Mouse (Mus musculus) embryonic facial prominence, embryonic 11.5 days (tissue): Measurements from ENCODE around the gene Pik3c2a. TPM values are rescaled to one million over a fixed set of nuclear protein-coding genes. Genes with fewer than 3 reads are reported as not detected.
A peak's percentile ranks its signal among the peaks of the same experiment; 100 is the strongest.
"Not testable (repeated sequence)": the region's sequence is repeated elsewhere in the genome, so short reads cannot be mapped to it uniquely, and the experiment has no call there.

Experiments used
- ATAC-seq: fragments of 200-750 bp; cut with Nextera tagmentation; replicated peaks from 2 replicates; pipeline ENCODE4 v1.8.0; 2017; ENCODE audit warnings: low read depth; ENCODE audit not compliant: insufficient number of reproducible peaks, low FRiP score, low TSS enrichment
- DNase-seq: peaks from one replicate; pipeline ENCODE4 v3.0.0-alpha.2; 2015; ENCODE audit warnings: low spot score
- H3K27ac ChIP-seq: fragments of 300-500 bp; sonication (generic); replicated peaks from 2 replicates; pipeline ENCODE4 v1.5.1; 2014; ENCODE audit warnings: mild to moderate bottlenecking, low read depth, low read length, control low read depth
- H3K27me3 ChIP-seq: fragments of 300-500 bp; sonication (generic); 2 replicates; pipeline ENCODE4 v1.6.1; 2014; ENCODE audit warnings: mild to moderate bottlenecking, low read length, moderate library complexity, mixed read lengths; ENCODE audit not compliant: control insufficient read depth, insufficient read depth
- H3K36me3 ChIP-seq: fragments of 300-500 bp; sonication (generic); replicated peaks from 2 replicates; pipeline ENCODE4 v1.6.1; 2014; ENCODE audit warnings: low read depth, mild to moderate bottlenecking, low read length, moderate library complexity, mixed read lengths; ENCODE audit not compliant: control insufficient read depth, insufficient read depth
- H3K4me1 ChIP-seq: fragments of 300-500 bp; sonication (generic); 2 replicates; pipeline ENCODE4 v1.6.1; 2014; ENCODE audit warnings: low read length, mixed read lengths; ENCODE audit not compliant: control insufficient read depth, insufficient read depth
- H3K4me2 ChIP-seq: fragments of 300-500 bp; sonication (generic); 2 replicates; pipeline ENCODE4 v1.6.1; 2014; ENCODE audit warnings: low read depth, mild to moderate bottlenecking, control low read depth, low read length, moderate library complexity
- H3K4me3 ChIP-seq: fragments of 300-500 bp; sonication (generic); 2 replicates; pipeline ENCODE4 v1.5.1; 2014; ENCODE audit warnings: low read depth, low read length, control low read depth
- H3K9ac ChIP-seq: fragments of 300-500 bp; sonication (generic); replicated peaks from 2 replicates; pipeline ENCODE4 v1.6.1; 2014; ENCODE audit warnings: mild to moderate bottlenecking, control low read depth, low read length
- H3K9me3 ChIP-seq: fragments of 300-500 bp; sonication (generic); replicated peaks from 2 replicates; pipeline ENCODE4 v1.6.1; 2016; ENCODE audit warnings: mild to moderate bottlenecking, low read length, inconsistent platforms, mixed read lengths; ENCODE audit not compliant: control insufficient read depth
- WGBS: fragments of 180-500 bp; shearing (Covaris S2); extraction: QIAGEN DNeasy Blood & Tissue Kit; methylation state at CpG from one replicate; pipeline ENCODE4 v1.1.7; 2014; 5-methylcytosine and 5-hydroxymethylcytosine counted together
- polyA plus RNA-seq: library from polyadenylated mRNA; unstranded; fragments of >200 nt; fragmentation: Nextera tagmentation; extraction: Ambion mirVana; gene quantifications from 2 replicates; pipeline ENCODE4 v1.2.1, GENCODE M21; 2014

Pik3c2a gene
- polyA plus RNA-seq, 1 experiment from 2014 or later = 28.6 TPM

GRCm38 (mm10) chr7:116387389-116387788 lies 55.9 kb downstream of the Pik3c2a start:
- DNase-seq = not testable (repeated sequence)

GRCm38 (mm10) chr7:116379181-116379580 lies 64.1 kb downstream of the Pik3c2a start:
- not testable (repeated sequence) for ATAC-seq, H3K4me2 ChIP-seq, H3K4me3 ChIP-seq, H3K9me3 ChIP-seq, H3K27me3 ChIP-seq, H3K27ac ChIP-seq, H3K36me3 ChIP-seq, H3K9ac ChIP-seq, H3K4me1 ChIP-seq, DNase-seq
- 91% methylated on average over 6 of the region's 6 CpGs for WGBS

More at GRCm38 (mm10) chr7:116387389-116387788, 55.9 kb downstream of the Pik3c2a start:
- H3K4me2 ChIP-seq, H3K27ac ChIP-seq, H3K9me3 ChIP-seq, H3K9ac ChIP-seq, H3K4me1 ChIP-seq, H3K36me3 ChIP-seq, H3K4me3 ChIP-seq, H3K27me3 ChIP-seq, ATAC-seq: not testable (repeated sequence)
- WGBS = 96% methylated on average over 2 of the region's 2 CpGs

GRCm38 (mm10) chr7:116374284-116374683 lies 69.0 kb downstream of the Pik3c2a start:
- Histone ChIP-seq H3K9ac (no peak overlapping the region), H3K4me3 (no peak overlapping the region), H3K4me1 (no peaks in the 10 kb centered on the region), H3K27me3 (no peaks in the 10 kb centered on the region), H3K4me2 (no peak overlapping the region), H3K27ac (no peak overlapping the region), H3K36me3 (no peaks in the 10 kb centered on the region; the same call in 1 of the 2 replicates), H3K9me3 (no peaks in the 10 kb centered on the region)
- ATAC-seq (no peak), DNase-seq (no peak)
- WGBS = 85% methylated on average over 1 of the region's 1 CpGs

GRCm38 (mm10) chr7:116336226-116336625 lies 107.0 kb downstream of the Pik3c2a start:
- Histone ChIP-seq H3K4me2 (no peak overlapping the region), H3K9ac (no peak overlapping the region), H3K36me3 (peaks cover 4% of the 10 kb centered on the region; the same call in 1 of the 2 replicates), H3K27me3 (no peaks in the 10 kb centered on the region), H3K4me3 (no peak overlapping the region), H3K27ac (no peak overlapping the region), H3K4me1 (no peaks in the 10 kb centered on the region), H3K9me3 (no peaks in the 10 kb centered on the region)
- ATAC-seq (no peak), DNase-seq (peak; percentile 67)
- 36% methylated on average over 1 of the region's 1 CpGs for WGBS

- Histone ChIP-seq H3K9ac (no peak overlapping the region), H3K9me3 (no peaks in the 10 kb centered on the region), H3K4me2 (peak overlapping the region; percentile 81), H3K36me3 (peaks cover 10% of the 10 kb centered on the region), H3K4me3 (no peak overlapping the region; the same call in 1 of the 2 replicates), H3K27ac (no peak overlapping the region), H3K4me1 (no peaks in the 10 kb centered on the region), H3K27me3 (no peaks in the 10 kb centered on the region)
- WGBS = 82% methylated on average over 6 of the region's 6 CpGs
- no peak for DNase-seq
- no peak for ATAC-seq
Measured at GRCm38 (mm10) chr7:116335133-116335532, 108.1 kb downstream of the Pik3c2a start.

GRCm38 (mm10) chr7:116334669-116335038 lies 108.6 kb downstream of the Pik3c2a start:
- no peak; the same call in 1 of the 2 replicates for ATAC-seq
- peaks cover 9% of the 10 kb centered on the region for H3K36me3 ChIP-seq

GRCm38 (mm10) chr7:116333713-116334668 lies 109.3 kb downstream of the Pik3c2a start, which contains the start of gene Rps13:
TSS of gene Rps13 (minus strand) at chr7:116334195.
- under 1% methylated on average over 78 of the region's 78 CpGs for WGBS
- Histone ChIP-seq H3K4me2 (peak within 1 kb of the TSS; percentile 81), H3K9me3 (no peaks in the 10 kb centered on the region), H3K27ac (no peak within 1 kb of the TSS), H3K4me1 (no peaks in the 10 kb centered on the region), H3K9ac (peak within 1 kb of the TSS; percentile 96), H3K36me3 (peaks cover 9% of the 10 kb centered on the region), H3K4me3 (peak within 1 kb of the TSS; percentile 81), H3K27me3 (no peaks in the 10 kb centered on the region)
- peak; percentile 98 for DNase-seq
- ATAC-seq = peak; percentile 97

More at GRCm38 (mm10) chr7:116334669-116335038, 108.6 kb downstream of the Pik3c2a start:
- H3K27ac ChIP-seq = no peak overlapping the region
- WGBS = 25% methylated on average over 8 of the region's 8 CpGs
- H3K4me3 ChIP-seq = peak overlapping the region; percentile 81
- no peaks in the 10 kb centered on the region for H3K4me1 ChIP-seq
- peak overlapping the region; percentile 96 for H3K9ac ChIP-seq
- peak overlapping the region; percentile 81 for H3K4me2 ChIP-seq
- no peaks in the 10 kb centered on the region for H3K9me3 ChIP-seq
- DNase-seq = no peak
- H3K27me3 ChIP-seq = no peaks in the 10 kb centered on the region

GRCm38 (mm10) chr7:116331246-116331645 lies 112.0 kb downstream of the Pik3c2a start:
- no peak overlapping the region for H3K9ac ChIP-seq
- H3K4me2 ChIP-seq = no peak overlapping the region
- H3K36me3 ChIP-seq = peaks cover 9% of the 10 kb centered on the region
- no peaks in the 10 kb centered on the region for H3K9me3 ChIP-seq
- H3K27me3 ChIP-seq = no peaks in the 10 kb centered on the region
- no peaks in the 10 kb centered on the region for H3K4me1 ChIP-seq
- ATAC-seq (no peak), DNase-seq (no peak)
- no peak overlapping the region for H3K4me3 ChIP-seq
- WGBS = 92% methylated on average over 2 of the region's 2 CpGs
- H3K27ac ChIP-seq = no peak overlapping the region
